Mouse (Mus musculus): ENCODE data around the gene Scrn3.

Gene Scrn3

DNA sequence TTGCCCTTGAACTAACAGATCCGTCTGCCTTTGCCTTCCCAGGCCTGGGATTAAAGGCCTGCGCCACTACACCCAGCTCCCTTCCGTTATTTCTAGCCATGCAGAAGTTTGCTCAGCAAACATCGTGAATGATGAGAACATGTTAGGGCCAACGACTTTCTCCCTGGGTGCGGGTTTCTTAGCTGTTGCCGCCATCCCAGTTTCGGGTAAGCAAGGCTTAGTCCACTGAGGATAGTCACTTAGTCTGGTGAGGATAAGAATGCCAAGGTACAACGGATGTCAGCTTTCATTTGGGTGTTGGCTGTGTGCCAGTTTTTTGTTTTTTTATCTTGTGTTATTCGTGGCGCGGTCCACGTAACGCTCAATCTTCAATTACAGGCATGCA lies 708 bp downstream of the Scrn3 start:
- DNase-seq (ENCODE audit: low read depth, low spot score), result no peak

DNA sequence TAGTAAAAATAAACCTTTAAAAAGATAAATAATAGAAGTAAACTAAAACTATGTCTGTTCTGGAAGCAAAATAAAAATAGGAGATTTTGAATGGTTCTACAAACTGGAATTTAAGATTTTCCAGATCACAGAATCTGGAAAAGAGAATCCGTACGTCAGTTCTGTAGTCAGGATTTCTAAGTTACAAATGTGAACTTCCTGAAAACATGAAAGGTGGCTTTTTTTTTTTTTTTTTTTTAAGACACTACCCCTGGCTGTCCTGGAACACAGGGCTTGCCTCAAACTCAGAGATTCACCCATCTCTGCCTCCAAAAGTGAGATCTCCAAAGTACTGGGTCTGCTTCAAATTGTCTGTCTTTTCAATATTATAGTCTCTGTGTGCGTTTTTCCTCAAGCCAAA lies 1.9 kb downstream of the Scrn3 start:
- DNase-seq (ENCODE audit: low read depth, low spot score), result no peak

DNA sequence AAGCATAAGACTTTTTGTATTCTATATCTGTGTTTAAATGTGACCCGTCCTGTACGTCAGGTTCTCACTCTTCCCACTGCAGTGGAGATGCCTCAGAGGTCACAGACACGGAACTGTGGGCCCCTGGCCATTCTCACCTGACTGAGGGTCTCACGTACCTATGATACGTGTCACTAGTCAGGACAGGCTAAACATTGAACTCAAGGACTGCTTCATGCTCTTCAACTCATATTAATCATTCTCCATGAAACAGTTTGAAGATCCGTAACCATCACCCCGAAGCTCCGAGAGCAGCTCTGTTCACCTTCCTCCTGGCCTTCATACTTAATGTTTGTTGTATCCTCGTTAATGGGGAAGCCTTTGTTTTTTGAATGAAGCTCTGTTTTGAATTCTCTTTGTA lies 5.0 kb downstream of the Scrn3 start:
- no peak for DNase-seq (ENCODE audit: low read depth, low spot score)

DNA sequence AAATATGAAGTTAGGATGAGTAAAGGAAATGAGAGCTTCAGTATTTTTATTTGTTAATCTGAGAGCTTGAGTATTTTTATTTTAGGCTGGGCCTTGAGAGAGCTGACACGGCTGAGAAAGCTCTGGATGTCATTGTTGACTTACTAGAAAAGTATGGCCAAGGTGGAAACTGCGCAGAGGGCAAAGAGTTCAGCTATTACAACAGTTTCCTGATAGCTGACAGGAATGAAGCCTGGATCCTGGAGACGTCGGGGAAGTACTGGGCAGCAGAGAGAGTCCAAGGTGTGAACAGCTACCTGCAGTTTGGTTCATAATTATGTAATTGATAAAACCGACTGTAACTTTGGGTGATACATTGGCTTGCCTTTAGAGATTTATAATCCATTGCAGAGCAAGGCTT lies 6.8 kb downstream of the Scrn3 start:
- no peak for DNase-seq (ENCODE audit: low read depth, low spot score)

DNA sequence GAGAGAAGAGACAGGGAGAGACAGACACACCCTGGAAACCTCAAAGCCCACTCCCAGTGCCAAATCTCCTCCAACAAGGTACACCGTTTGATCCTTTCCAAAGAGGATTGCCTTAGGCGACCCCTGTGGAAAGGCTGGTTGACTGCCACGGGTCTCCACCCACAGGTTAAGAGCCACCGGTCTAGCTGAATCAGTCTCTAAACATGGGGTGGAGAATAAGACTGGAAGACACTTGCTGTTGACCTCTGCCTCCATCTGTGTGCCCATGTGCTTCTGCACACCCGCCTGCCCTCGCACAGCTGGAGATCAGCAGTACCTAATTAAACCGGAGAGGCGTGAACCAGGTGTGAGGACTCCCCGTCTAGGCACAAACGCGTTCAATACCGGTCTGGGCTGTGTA lies 10.6 kb downstream of the Scrn3 start:
- DNase-seq (ENCODE audit: low read depth, low spot score), result peak; percentile 16

DNA sequence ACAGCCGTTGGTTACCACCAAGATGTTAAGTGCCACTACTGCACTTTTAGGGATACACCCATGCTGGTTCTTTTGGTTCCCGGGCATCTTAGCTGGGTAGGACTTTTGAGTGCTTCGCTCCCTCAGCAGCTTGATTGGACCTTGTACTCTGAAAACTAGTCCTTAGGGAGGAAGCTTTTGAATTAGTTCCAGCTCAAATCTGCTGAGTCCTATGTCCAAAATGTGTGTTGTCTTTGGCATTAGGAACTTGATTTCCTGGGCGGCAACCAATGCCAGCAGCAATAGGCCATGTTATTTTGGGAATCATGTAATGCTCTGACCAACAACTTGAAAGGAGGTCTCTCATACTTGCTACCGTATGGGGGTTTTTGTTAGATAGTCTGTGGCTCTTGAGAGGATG lies 13.5 kb downstream of the Scrn3 start:
- no peak for DNase-seq (ENCODE audit: low read depth, low spot score)

DNA sequence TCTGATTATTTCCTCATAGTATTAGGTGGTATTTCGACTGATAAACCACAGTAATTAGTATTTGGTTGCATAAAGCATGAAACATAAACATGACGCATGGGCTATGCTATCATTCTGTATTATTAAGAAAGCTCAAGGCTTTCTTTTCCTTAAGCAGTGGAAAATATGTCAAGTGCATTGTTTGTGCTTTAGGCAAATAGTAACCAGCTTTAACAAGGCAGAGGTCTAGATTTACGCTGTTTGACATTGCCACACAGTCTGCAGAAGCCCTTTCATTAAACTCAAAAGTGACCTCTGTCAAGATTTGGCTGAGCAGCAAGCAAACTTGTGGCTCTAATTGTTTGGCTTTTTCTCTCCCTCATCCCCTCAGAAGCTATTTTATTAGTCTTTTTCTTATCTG lies 23.5 kb downstream of the Scrn3 start:
- no peak for DNase-seq (ENCODE audit: low read depth, low spot score)

DNA sequence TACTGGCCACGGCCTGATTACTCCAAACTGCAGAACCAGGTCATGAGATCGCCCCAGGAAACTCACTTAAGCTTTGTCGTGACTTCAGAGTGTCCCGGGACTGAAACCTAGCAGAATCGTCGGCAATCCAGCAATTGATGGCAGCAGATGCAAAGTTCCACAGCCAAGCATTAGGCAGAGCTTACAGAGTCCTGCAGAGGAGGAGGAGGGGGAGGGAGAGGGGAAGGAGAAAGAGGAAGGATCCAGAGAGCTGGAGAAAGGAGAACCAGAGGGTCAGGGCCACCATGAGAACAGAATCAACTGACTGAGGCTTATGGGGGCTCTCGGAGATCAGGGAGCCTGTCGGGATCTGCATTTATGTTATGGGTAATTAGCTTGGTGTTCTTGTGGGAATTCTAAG lies 26.0 kb downstream of the Scrn3 start:
- DNase-seq (ENCODE audit: low read depth, low spot score), result no peak

DNA sequence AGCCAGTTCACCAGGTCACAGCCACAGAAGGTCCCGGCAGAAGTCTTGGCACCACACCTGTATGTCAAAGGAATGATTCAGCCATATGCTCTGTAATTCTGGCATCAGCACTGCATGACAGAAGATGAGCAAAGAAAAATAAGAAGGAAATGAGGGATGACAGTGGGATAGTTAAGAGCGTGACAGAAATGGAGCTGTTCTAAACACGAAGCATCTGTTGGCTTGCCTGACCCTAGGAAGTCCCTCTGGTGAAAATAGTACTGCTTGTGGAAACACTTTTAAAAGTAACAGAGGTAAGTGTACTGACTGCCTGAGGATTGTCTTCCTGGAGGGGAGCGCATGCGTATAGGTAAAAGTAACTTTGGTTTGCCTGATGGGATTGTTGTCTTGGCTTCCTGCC lies 31.3 kb downstream of the Scrn3 start:
- no peak for DNase-seq (ENCODE audit: low read depth, low spot score)

DNA sequence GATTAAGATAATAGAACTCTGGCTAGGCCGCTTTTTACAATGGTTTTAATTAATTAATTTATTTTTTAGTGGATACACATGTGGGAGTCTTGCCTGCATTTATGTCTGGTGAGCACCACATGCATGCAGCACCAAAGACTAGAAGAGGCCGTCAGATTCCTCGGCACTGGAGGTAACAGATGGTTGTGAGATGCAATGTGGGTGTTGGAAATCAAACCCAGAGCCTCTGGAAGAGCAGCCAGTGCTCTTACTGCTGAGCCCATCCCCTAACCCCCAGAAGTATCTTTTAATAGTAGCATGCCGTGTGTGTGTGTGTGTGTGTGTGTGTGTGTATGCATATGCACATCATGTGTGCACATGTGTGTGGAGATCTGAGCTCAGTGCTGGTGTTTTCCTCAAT lies 32.8 kb downstream of the Scrn3 start:
- DNase-seq (ENCODE audit: low read depth, low spot score), result no peak

DNA sequence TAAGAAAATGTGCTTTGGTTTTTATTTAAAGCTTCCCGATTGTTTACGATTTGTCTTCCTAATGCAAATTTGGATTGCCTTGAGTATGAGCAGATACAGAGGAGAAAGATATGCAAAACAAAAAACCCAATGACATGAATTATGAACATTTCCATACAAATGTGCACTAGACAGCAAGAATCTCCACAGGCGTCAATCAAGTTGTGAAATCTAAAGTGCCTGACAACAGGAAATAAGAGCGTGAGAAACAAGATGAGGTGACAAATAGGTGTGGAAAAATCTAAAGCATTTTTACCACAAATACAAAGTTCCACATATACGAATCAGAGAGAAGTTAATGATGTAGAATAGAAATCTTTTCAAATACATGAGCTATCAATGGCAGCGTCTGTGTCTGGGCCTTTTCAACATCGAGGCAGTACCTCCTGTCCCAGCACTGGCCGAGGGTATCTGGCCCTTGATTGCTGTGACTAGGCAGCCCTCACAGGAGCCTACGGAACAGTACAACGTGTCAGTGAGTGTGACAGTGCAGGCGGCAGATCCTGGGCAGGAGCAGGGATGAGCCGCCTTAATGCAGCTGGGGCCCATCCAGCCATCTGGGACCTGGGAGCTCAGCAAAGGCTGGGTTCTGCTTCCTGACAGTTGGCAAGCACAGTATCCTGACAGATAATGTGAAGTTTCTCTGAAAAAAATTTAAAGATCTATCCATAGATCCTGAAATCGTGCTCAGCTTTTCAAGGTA lies 34.1 kb downstream of the Scrn3 start:
- DNase-seq (ENCODE audit: low read depth, low spot score), result no peak

DNA sequence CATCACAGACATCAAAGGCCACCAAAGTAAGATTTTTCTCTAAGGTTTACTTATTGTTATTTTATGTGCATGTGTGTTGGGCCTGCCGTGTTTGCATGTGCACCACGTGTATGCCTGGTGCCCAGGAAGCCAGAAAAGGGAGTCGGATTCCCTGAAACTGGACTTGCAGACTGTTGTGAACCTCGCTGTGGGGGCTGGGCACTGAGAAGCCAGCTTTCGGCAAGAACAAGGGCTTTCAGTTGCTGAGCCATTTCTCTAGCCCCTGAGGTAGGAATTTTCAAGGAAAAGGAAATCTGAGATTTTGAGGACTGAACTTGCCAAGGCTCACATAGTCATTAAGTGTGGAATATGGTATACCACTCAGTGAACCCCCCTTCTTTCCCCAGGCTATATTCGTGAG lies 34.7 kb downstream of the Scrn3 start:
- no peak for DNase-seq (ENCODE audit: low read depth, low spot score)

DNA sequence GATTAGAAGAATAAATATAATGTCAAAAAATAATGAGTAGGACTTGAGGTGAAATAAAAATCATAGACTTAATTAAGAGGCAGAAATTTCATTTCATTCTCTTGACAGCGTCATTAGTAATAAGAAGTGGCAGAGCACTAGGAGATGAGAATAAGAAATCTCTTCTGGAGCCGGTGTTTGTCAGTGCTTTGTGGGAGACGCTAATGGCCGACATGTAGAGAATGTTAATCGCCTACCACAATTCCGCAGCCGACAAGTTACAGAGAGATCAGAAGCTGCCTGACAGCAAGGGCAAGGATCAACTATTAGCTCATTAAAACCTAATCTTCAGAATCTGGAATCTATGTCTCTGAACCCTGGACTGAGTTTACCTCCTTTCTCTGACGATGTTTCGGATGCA lies 35.4 kb downstream of the Scrn3 start:
- no peak for DNase-seq (ENCODE audit: low read depth, low spot score)

DNA sequence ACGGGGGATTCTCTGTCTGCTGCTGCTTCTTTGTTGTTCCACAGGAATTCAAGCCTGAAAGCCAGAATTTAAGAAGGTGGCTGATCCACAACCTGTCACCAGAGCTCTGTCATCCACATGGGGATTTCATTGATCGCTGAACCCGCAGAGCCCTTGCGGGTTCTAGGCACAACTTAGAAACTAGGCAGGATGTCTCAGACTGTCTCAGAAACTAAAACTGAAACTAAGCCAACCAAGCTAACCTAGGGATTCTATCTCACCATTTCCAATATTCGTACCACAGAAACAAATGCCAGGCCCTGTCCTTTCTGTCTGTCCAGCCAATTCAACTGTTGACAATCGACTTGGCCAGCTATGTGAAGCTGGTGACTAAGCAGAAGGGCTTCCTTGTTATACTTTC lies 35.8 kb downstream of the Scrn3 start:
- no peak for DNase-seq (ENCODE audit: low read depth, low spot score)

DNA sequence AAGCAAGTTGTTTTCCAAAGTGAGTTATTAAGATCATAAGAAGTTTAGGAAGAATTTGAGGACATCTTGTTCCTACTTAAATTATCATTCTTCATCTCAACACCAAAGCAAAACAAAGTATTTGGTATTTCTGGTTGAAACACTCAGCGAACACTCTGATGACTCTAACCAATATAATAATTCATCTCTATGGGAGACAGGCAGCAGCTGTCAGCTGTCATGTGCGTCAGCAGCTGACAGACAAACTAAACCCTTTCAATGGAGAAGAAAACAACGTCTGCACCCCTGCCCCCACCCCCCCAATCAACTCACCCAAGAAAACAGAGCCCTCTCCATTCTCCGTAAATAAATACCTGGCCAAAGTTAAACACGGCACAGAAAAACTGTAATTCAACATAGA lies 39.1 kb downstream of the Scrn3 start:
- DNase-seq (ENCODE audit: low read depth, low spot score), result no peak

DNA sequence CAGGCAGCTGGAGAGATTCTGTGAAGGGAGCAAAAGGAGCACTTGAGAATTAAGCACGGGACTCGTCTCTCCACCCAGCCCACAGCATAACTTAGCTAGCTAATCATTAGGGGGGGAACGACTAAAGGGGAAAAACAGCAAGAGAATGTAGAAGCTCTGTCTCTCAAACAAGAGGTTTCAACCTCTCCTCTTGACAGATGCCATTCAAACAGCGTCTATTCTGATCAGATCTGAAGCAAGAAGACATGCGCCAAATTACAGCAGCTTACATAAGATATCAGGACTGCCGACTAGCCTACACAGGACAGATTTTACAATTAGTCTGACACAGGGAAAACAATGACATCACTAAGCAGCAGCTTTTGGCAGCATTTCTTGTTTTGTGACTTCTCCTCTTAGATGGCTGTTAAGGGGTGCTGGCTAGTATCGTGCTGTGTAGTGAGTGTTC lies 39.5 kb downstream of the Scrn3 start:
- no peak for DNase-seq (ENCODE audit: low read depth, low spot score)

DNA sequence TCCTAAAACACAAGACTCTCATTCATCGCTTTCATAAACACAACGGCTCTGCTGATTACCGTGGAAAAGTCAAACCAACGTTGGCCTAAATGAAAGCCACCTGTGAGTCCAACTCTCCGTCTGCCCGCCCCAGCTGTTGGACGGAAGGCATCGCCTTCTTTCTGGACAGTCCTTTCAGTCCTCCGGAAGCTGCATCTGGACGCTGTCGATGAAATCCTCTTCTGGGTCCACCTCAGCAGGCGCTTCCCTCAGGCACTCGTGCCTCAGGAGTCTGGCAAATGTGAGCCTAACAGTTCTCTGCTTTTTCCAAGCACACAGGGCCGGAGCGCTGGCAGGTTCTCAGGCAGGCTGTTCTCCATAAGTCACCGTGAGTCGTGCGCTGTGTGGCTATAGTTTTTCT lies 44.6 kb downstream of the Scrn3 start:
- DNase-seq (ENCODE audit: low read depth, low spot score), result no peak

DNA sequence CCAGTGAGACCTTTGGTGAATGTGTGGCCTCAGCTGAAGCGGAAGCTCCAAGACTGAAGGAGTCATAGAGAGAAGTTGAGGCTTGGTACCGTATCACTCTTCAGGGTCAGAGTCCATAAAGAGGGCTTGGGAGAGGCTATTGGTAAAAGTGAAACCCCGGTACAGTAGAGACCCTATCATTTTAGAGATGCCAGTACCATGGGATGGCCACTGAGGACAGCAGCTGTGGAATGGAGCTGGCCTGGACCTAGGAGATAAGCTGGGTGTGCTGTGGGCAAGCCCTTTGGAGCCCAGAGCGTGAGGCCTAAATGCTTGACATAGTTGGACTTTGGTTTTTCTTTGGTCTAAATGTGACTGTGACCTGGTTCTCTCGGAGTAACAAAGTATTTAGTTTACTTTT lies 47.5 kb downstream of the Scrn3 start:
- DNase-seq (ENCODE audit: low read depth, low spot score), result no peak

DNA sequence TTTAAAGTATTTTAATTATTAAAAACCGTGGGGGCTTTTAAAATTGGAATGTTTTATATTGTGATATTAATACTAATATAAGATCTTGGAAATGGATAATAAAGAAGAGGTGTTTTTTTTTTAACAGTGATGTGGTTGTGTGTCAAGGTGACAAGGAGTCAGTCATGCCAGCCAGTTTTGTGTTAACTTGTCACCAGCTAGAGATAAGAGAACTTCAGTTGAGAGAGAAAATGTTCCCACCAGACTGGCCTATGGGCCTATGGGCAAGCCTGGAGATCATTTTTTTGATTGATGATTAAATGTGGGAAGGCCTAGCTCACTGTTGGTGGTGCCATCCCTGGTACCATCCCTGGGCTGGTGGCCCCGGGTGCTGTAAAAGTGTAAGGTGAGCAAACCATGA lies 48.1 kb downstream of the Scrn3 start:
- no peak for DNase-seq (ENCODE audit: low read depth, low spot score)

DNA sequence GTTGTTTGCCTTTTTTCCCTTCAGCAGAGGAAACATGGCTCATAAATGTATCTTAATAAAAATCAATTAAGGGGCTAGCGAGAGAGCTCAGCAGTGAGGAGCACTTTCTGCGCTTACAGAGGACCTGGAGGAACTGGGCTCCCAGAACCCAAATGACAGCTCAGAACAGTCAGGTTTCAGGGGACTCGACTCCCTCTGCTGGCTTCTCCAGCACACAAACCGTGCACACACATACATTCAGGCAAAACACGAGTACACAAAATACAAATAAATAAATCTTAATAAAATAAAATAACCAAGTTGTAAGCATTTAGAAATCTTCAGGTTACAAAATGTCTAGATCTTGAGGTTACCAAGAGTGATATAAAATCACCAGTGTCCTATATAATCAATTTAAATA lies 51.0 kb downstream of the Scrn3 start:
- no peak for DNase-seq (ENCODE audit: low read depth, low spot score)

DNA sequence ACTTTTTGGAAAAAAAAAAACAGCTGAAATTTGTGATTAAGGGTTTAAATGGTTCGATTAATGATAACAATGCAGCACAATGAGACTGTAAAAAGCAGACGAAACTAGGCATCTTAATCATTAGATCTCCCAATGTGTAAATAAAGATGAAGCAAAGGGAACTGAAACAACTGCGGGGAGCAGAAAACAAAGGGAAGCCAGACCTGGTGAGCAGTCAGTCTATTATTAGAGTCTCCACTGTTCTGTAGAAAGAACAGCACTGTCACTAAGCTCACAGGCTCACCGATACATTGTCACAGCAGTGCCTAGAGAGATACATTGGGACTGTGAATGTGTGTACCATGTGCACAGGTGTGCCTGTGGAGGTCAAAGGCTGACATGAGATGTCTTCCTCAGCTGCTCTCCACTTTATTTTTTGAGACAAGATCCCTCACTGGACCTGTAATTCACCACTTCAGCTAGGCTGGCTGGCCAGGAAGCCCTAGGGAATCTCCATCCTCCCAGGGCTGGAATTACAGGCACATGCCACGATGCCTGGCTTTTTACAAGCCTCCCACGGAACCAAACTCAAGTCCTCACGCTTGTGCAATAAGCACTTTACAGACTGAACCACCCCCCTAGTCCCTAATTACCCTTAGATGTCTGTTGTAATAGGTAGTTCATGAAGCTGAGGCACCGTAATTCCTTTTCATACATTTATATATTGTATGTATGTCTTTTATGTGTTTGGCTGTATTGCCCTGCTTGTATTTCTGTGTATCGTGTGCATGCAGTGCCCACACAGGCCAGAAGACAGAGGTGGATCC lies 59.3 kb downstream of the Scrn3 start:
- DNase-seq (ENCODE audit: low read depth, low spot score), result no peak

DNA sequence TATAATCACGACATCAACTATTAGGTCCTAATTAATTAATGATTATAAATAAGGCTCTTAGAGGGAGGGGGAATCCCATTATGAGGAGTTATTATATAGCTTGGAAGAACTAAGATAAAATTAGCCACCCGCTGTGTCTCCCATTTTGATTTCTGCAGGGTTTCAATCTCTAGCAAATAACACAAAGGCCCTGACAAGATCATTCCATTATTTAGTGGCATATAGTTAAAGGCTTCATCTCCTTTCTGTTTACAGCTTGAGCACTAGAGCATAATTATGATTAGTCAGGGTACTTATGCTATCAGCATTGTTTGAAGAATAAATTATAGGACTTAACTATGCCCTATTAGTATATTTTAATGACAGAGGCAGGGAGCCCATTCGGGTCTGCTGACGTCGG lies 65.9 kb downstream of the Scrn3 start:
- DNase-seq (ENCODE audit: low read depth, low spot score), result no peak

DNA sequence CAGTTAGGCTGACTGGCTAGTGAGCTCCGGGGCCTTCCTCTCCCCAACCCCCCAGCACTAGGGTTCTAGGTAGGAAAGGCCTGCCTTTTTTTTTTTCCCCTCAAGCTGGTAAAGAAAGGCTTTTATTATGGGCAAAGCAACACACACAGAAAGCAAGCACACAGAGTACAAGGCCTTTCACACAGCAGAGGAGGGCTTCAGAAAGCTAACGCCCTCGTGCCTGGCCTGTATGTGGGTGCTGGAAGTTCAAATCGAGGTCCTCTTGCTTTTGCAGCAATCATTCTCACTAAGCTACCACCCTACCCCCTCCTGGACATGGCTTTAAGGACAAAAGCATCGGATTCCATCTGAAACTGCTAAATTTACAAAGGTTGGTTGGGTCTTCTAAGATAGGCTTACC lies 67.3 kb downstream of the Scrn3 start:
- no peak for DNase-seq (ENCODE audit: low read depth, low spot score)
